Mouse (Mus musculus) forebrain, embryonic 11.5 days (tissue): ENCODE results near the gene Nhs. TPM values are rescaled to one million over a fixed set of nuclear protein-coding genes. Genes with fewer than 3 reads are reported as not detected.
A peak's percentile ranks its signal among the peaks of the same experiment; 100 is the strongest.

Experiments used
- ATAC-seq: fragments of 200-750 bp; cut with Nextera tagmentation; replicated peaks from 2 replicates; pipeline ENCODE4 v1.8.0; 2017; ENCODE audit warnings: moderate TSS enrichment; ENCODE audit not compliant: low FRiP score
- DNase-seq: peaks from one replicate; pipeline ENCODE4 v3.0.0-alpha.2; 2017; ENCODE audit warnings: low spot score
- H3K27ac ChIP-seq: fragments of 300-500 bp; sonication (generic); 2 replicates; pipeline ENCODE4 v1.5.1; 2014; ENCODE audit warnings: low read depth, low read length
- H3K27me3 ChIP-seq: fragments of 300-500 bp; sonication (generic); 2 replicates; pipeline ENCODE4 v1.6.1; 2014; ENCODE audit warnings: mild to moderate bottlenecking, low read length, mixed read lengths; ENCODE audit not compliant: control insufficient read depth, insufficient read depth
- H3K36me3 ChIP-seq: fragments of 300-500 bp; sonication (generic); 2 replicates; pipeline ENCODE4 v1.6.1; 2014; ENCODE audit warnings: mild to moderate bottlenecking, low read length, moderate library complexity, mixed read lengths; ENCODE audit not compliant: control insufficient read depth, insufficient read depth
- H3K4me1 ChIP-seq: fragments of 300-500 bp; sonication (generic); replicated peaks from 2 replicates; pipeline ENCODE4 v1.6.1; 2014; ENCODE audit warnings: low read length, mixed read lengths; ENCODE audit not compliant: control insufficient read depth, insufficient read depth
- H3K4me2 ChIP-seq: fragments of 300-500 bp; sonication (generic); 2 replicates; pipeline ENCODE4 v1.6.1; 2014; ENCODE audit warnings: low read depth, mild to moderate bottlenecking, low read length, moderate library complexity, mixed read lengths; ENCODE audit not compliant: severe bottlenecking
- H3K4me3 ChIP-seq: fragments of 300-500 bp; sonication (generic); 2 replicates; pipeline ENCODE4 v1.5.1; 2014; ENCODE audit warnings: low read depth, low read length
- H3K9ac ChIP-seq: fragments of 300-500 bp; sonication (generic); 2 replicates; pipeline ENCODE4 v1.6.1; 2014; ENCODE audit warnings: low read length
- H3K9me3 ChIP-seq: fragments of 300-500 bp; sonication (generic); 2 replicates; pipeline ENCODE4 v1.6.1; 2016; ENCODE audit warnings: low read length, mixed read lengths; ENCODE audit not compliant: control insufficient read depth
- WGBS: fragments of 180-500 bp; shearing (Covaris S2); extraction: QIAGEN DNeasy Blood & Tissue Kit; methylation state at CpG from one replicate; pipeline ENCODE4 v1.1.7; 2014; 5-methylcytosine and 5-hydroxymethylcytosine counted together
- polyA plus RNA-seq: library from polyadenylated mRNA; unstranded; fragments of >200 nt; fragmentation: Nextera tagmentation; extraction: Ambion mirVana; gene quantifications from 2 replicates; pipeline ENCODE4 v1.2.1, GENCODE M21; 2014

Gene Nhs
- polyA plus RNA-seq, 1 experiment from 2014 or later, result 4.6 TPM

DNA sequence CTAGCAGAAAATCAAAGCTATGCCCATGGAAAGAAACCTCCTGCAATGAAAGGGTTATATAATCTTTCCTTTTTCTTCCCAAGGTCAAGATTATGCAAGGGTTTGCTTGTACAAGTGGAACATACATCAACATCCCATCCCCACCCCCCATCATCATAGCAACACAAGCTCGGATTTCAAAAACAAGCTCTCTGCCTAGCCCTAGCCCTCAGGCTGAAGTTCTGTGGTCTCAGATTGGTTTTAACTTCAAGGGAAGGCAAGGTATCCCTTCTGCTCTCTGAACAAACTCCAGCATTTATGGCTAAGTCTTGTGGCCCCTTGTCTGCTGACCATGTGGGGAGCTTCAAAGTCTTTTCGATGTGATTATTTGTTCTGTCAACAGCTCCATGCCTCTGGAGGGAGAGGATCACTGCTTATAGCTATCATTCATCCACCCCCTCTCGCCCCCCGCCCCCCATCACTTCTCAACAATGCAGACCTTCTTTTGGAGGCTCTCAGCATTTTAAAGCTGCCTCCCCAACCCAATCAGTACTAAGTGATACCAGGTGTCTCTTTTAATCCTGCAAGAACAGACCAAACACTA lies 216.3 kb downstream of the Nhs start:
- DNase-seq, result no peak
- Histone ChIP-seq H3K4me1 (no peaks in the 10 kb centered on the region), H3K27ac (no peak overlapping the region), H3K36me3 (no peaks in the 10 kb centered on the region), H3K27me3 (no peaks in the 10 kb centered on the region; the same call in 1 of the 2 replicates), H3K4me2 (no peak overlapping the region), H3K4me3 (no peak overlapping the region), H3K9ac (no peak overlapping the region), H3K9me3 (no peaks in the 10 kb centered on the region)
- 69% methylated on average over 4 of the region's 4 CpGs for WGBS
- ATAC-seq, result no peak

- no peak for DNase-seq
- ATAC-seq, result no peak
- Histone ChIP-seq H3K4me2 (no peak overlapping the region), H3K27ac (no peak overlapping the region), H3K9ac (no peak overlapping the region), H3K27me3 (no peaks in the 10 kb centered on the region; the same call in 1 of the 2 replicates), H3K4me3 (no peak overlapping the region), H3K36me3 (no peaks in the 10 kb centered on the region), H3K9me3 (no peaks in the 10 kb centered on the region), H3K4me1 (no peaks in the 10 kb centered on the region)
- 72% methylated on average over 2 of the region's 2 CpGs for WGBS
Measured at GRCm38 (mm10) chrX:161940696-161941095, 218.8 kb downstream of the Nhs start.

GRCm38 (mm10) chrX:161926683-161927053 lies 232.9 kb downstream of the Nhs start:
- H3K4me3 ChIP-seq, result no peak overlapping the region
- DNase-seq, result no peak
- H3K27ac ChIP-seq, result 0 out of 2 replicates have a peak overlapping the region, but pooled peaks have one; percentile 25
- no peak overlapping the region for H3K4me2 ChIP-seq
- H3K4me1 ChIP-seq, result peaks cover 3% of the 10 kb centered on the region; the same call in 1 of the 2 replicates
- peaks cover 28% of the 10 kb centered on the region for H3K27me3 ChIP-seq
- no peak overlapping the region for H3K9ac ChIP-seq
- no peaks in the 10 kb centered on the region for H3K36me3 ChIP-seq
- H3K9me3 ChIP-seq, result no peaks in the 10 kb centered on the region
- ATAC-seq, result peak; percentile 60; the same call in 1 of the 2 replicates

- H3K27ac ChIP-seq, result peak overlapping the region; percentile 76
- peak overlapping the region; percentile 43 for H3K4me2 ChIP-seq
- peak; percentile 82 for DNase-seq
- H3K27me3 ChIP-seq, result peaks cover 30% of the 10 kb centered on the region
- H3K4me3 ChIP-seq, result peak overlapping the region; percentile 22
- H3K9me3 ChIP-seq, result no peaks in the 10 kb centered on the region
- no peaks in the 10 kb centered on the region for H3K36me3 ChIP-seq
- H3K4me1 ChIP-seq, result peaks cover 3% of the 10 kb centered on the region; the same call in 1 of the 2 replicates
- 28% methylated on average over 6 of the region's 6 CpGs for WGBS
- peak overlapping the region; percentile 55 for H3K9ac ChIP-seq
- peak; percentile 97 for ATAC-seq
Measured at GRCm38 (mm10) chrX:161925973-161926682, 233.4 kb downstream of the Nhs start.

DNA sequence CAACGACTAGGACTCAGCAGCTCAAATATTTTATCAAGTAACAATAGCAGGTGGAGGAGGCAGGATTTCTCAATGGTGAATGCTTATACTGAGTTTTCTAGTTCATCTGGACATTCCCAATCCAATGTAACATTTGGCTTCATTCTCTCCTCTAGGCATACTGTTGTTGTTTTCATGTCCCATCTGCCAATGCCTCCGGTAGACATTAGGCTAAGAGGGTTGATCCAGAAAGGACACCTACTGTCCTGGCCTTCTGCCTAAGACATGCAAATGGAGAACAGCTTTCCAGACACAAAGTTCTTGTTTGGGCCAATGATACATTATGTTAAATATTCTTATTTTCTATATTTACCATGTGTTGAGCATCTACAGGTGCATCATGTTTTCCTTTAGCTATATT lies 236.9 kb downstream of the Nhs start:
- Histone ChIP-seq H3K4me1 (peaks cover 3% of the 10 kb centered on the region; the same call in 1 of the 2 replicates), H3K36me3 (no peaks in the 10 kb centered on the region), H3K9ac (no peak overlapping the region), H3K4me2 (no peak overlapping the region), H3K27me3 (peaks cover 24% of the 10 kb centered on the region), H3K4me3 (no peak overlapping the region), H3K9me3 (no peaks in the 10 kb centered on the region), H3K27ac (no peak overlapping the region)
- WGBS, result 75% methylated on average over 2 of the region's 2 CpGs
- ATAC-seq (no peak), DNase-seq (no peak)

GRCm38 (mm10) chrX:161921581-161921980 lies 237.9 kb downstream of the Nhs start:
- WGBS, result 63% methylated on average over 1 of the region's 1 CpGs
- no peak for ATAC-seq
- no peak overlapping the region for H3K4me2 ChIP-seq
- H3K36me3 ChIP-seq, result no peaks in the 10 kb centered on the region
- H3K9ac ChIP-seq, result no peak overlapping the region
- no peak for DNase-seq
- H3K9me3 ChIP-seq, result no peaks in the 10 kb centered on the region
- no peak overlapping the region for H3K4me3 ChIP-seq
- H3K27me3 ChIP-seq, result peaks cover 23% of the 10 kb centered on the region
- peaks cover under 1% of the 10 kb centered on the region; the same call in 1 of the 2 replicates for H3K4me1 ChIP-seq
- no peak overlapping the region for H3K27ac ChIP-seq

DNA sequence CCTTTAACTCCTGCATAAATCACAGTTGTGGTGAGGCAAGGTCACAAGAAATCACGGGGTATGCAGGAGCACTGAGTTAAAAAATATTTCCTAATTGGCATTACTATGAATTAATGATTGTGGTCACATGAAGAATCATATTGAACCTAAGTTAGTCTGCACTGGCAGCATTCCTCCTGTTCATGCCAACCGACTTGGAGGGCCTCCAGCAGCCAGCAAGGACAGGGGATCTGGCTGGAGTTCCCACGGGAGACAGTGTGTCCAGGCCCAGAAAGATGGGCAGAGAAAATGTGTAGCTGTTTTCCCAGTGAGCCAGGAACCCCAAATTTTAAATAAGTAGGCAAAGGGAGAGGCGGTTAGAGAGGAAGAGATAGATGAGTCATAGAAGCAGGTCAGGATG lies 249.6 kb downstream of the Nhs start:
- ATAC-seq (no peak), DNase-seq (no peak)
- no peak overlapping the region for H3K27ac ChIP-seq
- no peaks in the 10 kb centered on the region for H3K36me3 ChIP-seq
- H3K4me2 ChIP-seq, result no peak overlapping the region
- no peak overlapping the region for H3K9ac ChIP-seq
- WGBS, result 67% methylated on average over 4 of the region's 4 CpGs
- no peaks in the 10 kb centered on the region for H3K4me1 ChIP-seq
- H3K27me3 ChIP-seq, result peaks cover 37% of the 10 kb centered on the region
- no peak overlapping the region for H3K4me3 ChIP-seq
- H3K9me3 ChIP-seq, result no peaks in the 10 kb centered on the region

DNA sequence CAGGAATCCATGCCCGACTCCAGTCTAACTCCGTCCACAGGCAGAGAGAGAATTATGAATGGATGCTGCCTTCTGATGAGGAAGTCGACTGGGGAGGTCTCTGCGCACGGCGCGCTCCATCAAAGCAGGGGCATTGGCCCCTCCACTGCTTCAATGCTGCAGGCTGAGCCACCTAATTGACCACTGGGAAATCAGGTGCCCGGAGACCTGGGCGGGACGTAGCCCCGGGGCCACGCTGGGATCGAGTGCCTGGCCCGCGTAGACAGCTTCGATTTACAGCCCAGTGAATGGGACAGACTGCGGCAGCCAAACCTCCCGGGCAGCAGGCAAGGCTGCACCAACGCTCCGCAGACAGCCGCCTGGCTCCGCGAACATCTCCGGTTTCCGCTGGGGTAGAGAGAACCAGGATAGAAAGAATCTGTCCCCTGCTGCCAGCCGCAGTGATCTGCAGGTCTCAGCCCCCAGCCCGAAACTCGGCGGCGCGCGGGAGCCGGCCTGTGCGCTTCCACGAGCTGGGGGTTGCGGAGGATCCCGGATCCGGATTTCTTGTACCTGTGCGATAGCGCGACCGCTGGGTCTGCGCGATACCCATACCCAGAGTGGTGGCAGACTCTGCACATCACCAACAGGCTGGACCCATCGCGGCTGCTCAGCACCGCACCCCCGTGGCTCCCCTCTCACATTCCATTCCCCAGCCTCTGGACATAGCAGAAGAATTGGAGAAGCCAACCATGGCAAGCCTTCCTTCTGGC lies 250.7 kb downstream of the Nhs start:
- Histone ChIP-seq H3K9ac (peak overlapping the region; percentile 5; the same call in 1 of the 2 replicates), H3K9me3 (no peaks in the 10 kb centered on the region), H3K27ac (no peak overlapping the region), H3K4me3 (peak overlapping the region; percentile 34), H3K4me2 (peak overlapping the region; percentile 71), H3K4me1 (no peaks in the 10 kb centered on the region), H3K27me3 (peaks cover 37% of the 10 kb centered on the region), H3K36me3 (no peaks in the 10 kb centered on the region)
- peak; percentile 59 for DNase-seq
- ATAC-seq, result peak; percentile 74
- WGBS, result 27% methylated on average over 48 of the region's 48 CpGs
